Mouse (Mus musculus) lung, postnatal 0 days (tissue): Measurements from ENCODE around the gene Gak. TPM values are rescaled to one million over a fixed set of nuclear protein-coding genes. Genes with fewer than 3 reads are reported as not detected.
"Not testable (repeated sequence)": the region's sequence is repeated elsewhere in the genome, so short reads cannot be mapped to it uniquely, and the experiment has no call there.

ENCODE experiments used
- ATAC-seq: fragments of 200-750 bp; cut with Nextera tagmentation; 2 replicates; pipeline ENCODE4 v1.8.0; 2017; ENCODE audit warnings: moderate library complexity
- DNase-seq: peaks from one replicate; pipeline ENCODE4 v3.0.0-alpha.2; 2016; ENCODE audit warnings: low spot score
- H3K27ac ChIP-seq: fragments of 300-500 bp; sonication (generic); 2 replicates; pipeline ENCODE4 v1.5.1; 2014; ENCODE audit warnings: antibody characterized with exemption, mild to moderate bottlenecking, low read length, mixed read lengths
- H3K27me3 ChIP-seq: fragments of 300-500 bp; sonication (generic); replicated peaks from 2 replicates; pipeline ENCODE4 v1.6.1; 2014; ENCODE audit warnings: low read length, mixed read lengths; ENCODE audit not compliant: insufficient read depth
- H3K36me3 ChIP-seq: fragments of 300-500 bp; sonication (generic); 2 replicates; pipeline ENCODE4 v1.6.1; 2014; ENCODE audit warnings: low read length, mixed read lengths; ENCODE audit not compliant: insufficient read depth
- H3K4me1 ChIP-seq: fragments of 300-500 bp; sonication (generic); 2 replicates; pipeline ENCODE4 v1.6.1; 2014; ENCODE audit warnings: antibody characterized with exemption, low read depth, low read length, mixed read lengths; ENCODE audit not compliant: insufficient read depth
- H3K4me2 ChIP-seq: fragments of 300-500 bp; sonication (generic); replicated peaks from 2 replicates; pipeline ENCODE4 v1.6.1; 2014; ENCODE audit warnings: low read depth, mild to moderate bottlenecking, low read length, moderate library complexity, mixed read lengths
- H3K4me3 ChIP-seq: fragments of 300-500 bp; sonication (generic); 2 replicates; pipeline ENCODE4 v1.5.1; 2014; ENCODE audit warnings: low read depth, low read length
- H3K9ac ChIP-seq: fragments of 300-500 bp; sonication (generic); replicated peaks from 2 replicates; pipeline ENCODE4 v1.6.1; 2014; ENCODE audit warnings: low read depth, mild to moderate bottlenecking
- H3K9me3 ChIP-seq: fragments of 300-500 bp; sonication (generic); 2 replicates; pipeline ENCODE4 v1.6.1; 2016; ENCODE audit warnings: low read length, mixed read lengths
- CTCF ChIP-seq: IDR thresholded peaks from 2 replicates; pipeline ENCODE4 v1.5.1; 2016; ENCODE audit warnings: antibody characterized with exemption, mild to moderate bottlenecking
- EP300 ChIP-seq: IDR thresholded peaks from 2 replicates; pipeline ENCODE4 v1.6.1; 2016; ENCODE audit warnings: antibody characterized with exemption, mild to moderate bottlenecking, control low read depth
- WGBS: fragments of 180-500 bp; shearing (Covaris S2); extraction: QIAGEN DNeasy Blood & Tissue Kit; methylation state at CpG from one replicate; pipeline ENCODE4 v1.1.7; 2014; 5-methylcytosine and 5-hydroxymethylcytosine counted together
- polyA plus RNA-seq: library from polyadenylated mRNA; unstranded; fragments of >200 nt; fragmentation: Nextera tagmentation; extraction: Ambion mirVana; gene quantifications from 2 replicates; pipeline ENCODE4 v1.2.1, GENCODE M21; 2015

The Gak gene
- polyA plus RNA-seq, 1 experiment from 2014 or later: 39.9 TPM

- WGBS: 77% methylated on average over 9 of the region's 9 CpGs
- no peak overlapping the region for H3K9ac ChIP-seq
- H3K9me3 ChIP-seq: no peaks in the 10 kb centered on the region
- TF ChIP-seq CTCF (peak; percentile 66), EP300 (no peak)
- no peaks in the 10 kb centered on the region for H3K36me3 ChIP-seq
- H3K4me3 ChIP-seq: no peak overlapping the region
- no peaks in the 10 kb centered on the region for H3K27me3 ChIP-seq
- DNase-seq: peak; percentile 61
- ATAC-seq: peak; percentile 55
- no peak overlapping the region for H3K4me2 ChIP-seq
- H3K27ac ChIP-seq: no peak overlapping the region
- H3K4me1 ChIP-seq: no peaks in the 10 kb centered on the region
Observed at GRCm38 (mm10) chr5:108645651-108646342, 16.2 kb upstream of the Gak start.

GRCm38 (mm10) chr5:108643674-108644073, 14.1 kb upstream of the Gak start:
- H3K9ac ChIP-seq: no peak overlapping the region
- no peak overlapping the region for H3K27ac ChIP-seq
- H3K27me3 ChIP-seq: no peaks in the 10 kb centered on the region
- no peaks in the 10 kb centered on the region for H3K36me3 ChIP-seq
- ATAC-seq: peak; percentile 66
- no peaks in the 10 kb centered on the region for H3K4me1 ChIP-seq
- no peak overlapping the region for H3K4me2 ChIP-seq
- 63% methylated on average over 2 of the region's 2 CpGs for WGBS
- H3K4me3 ChIP-seq: no peak overlapping the region
- peak; percentile 60 for DNase-seq
- no peaks in the 10 kb centered on the region for H3K9me3 ChIP-seq
- peak; percentile 69 for TF ChIP-seq EP300
- no peak for TF ChIP-seq CTCF

- 63% methylated on average over 4 of the region's 4 CpGs for WGBS
- Histone ChIP-seq H3K9me3 (no peaks in the 10 kb centered on the region), H3K27me3 (no peaks in the 10 kb centered on the region), H3K4me3 (no peak overlapping the region), H3K9ac (no peak overlapping the region), H3K27ac (no peak overlapping the region), H3K4me1 (no peaks in the 10 kb centered on the region), H3K4me2 (no peak overlapping the region), H3K36me3 (no peaks in the 10 kb centered on the region)
- TF ChIP-seq CTCF (no peak), EP300 (no peak)
- ATAC-seq (no peak), DNase-seq (no peak)
Observed at GRCm38 (mm10) chr5:108636172-108636571, 6.6 kb upstream of the Gak start.

- DNase-seq: not testable (repeated sequence)
Observed at GRCm38 (mm10) chr5:108634088-108634487, 4.5 kb upstream of the Gak start.

GRCm38 (mm10) chr5:108633676-108634075, 4.1 kb upstream of the Gak start:
- ATAC-seq (no peak), DNase-seq (no peak)
- H3K36me3 ChIP-seq: no peaks in the 10 kb centered on the region
- H3K27me3 ChIP-seq: no peaks in the 10 kb centered on the region
- no peaks in the 10 kb centered on the region for H3K9me3 ChIP-seq
- no peak overlapping the region for H3K4me3 ChIP-seq
- 92% methylated on average over 4 of the region's 4 CpGs for WGBS
- H3K27ac ChIP-seq: no peak overlapping the region
- H3K4me2 ChIP-seq: no peak overlapping the region
- TF ChIP-seq CTCF (no peak), EP300 (no peak)
- H3K4me1 ChIP-seq: peaks cover 6% of the 10 kb centered on the region; the same call in 1 of the 2 replicates
- no peak overlapping the region for H3K9ac ChIP-seq

More at GRCm38 (mm10) chr5:108634088-108634487, 4.5 kb upstream of the Gak start:
- H3K27me3 ChIP-seq, H3K36me3 ChIP-seq, H3K4me1 ChIP-seq, ATAC-seq, H3K4me3 ChIP-seq, H3K4me2 ChIP-seq, H3K9ac ChIP-seq, H3K9me3 ChIP-seq, H3K27ac ChIP-seq: not testable (repeated sequence)
- WGBS: 87% methylated on average over 2 of the region's 3 CpGs

GRCm38 (mm10) chr5:108628891-108629633, 493 bp downstream of the Gak start:
- peak overlapping the region; percentile 95 for H3K9ac ChIP-seq
- peaks cover 15% of the 10 kb centered on the region; the same call in 1 of the 2 replicates for H3K4me1 ChIP-seq
- H3K4me2 ChIP-seq: peak overlapping the region; percentile 90
- H3K27ac ChIP-seq: peak overlapping the region; percentile 92
- ATAC-seq (peak; percentile 77), DNase-seq (peak; percentile 54)
- H3K4me3 ChIP-seq: peak overlapping the region; percentile 93
- TF ChIP-seq CTCF (no peak; the same call in 1 of the 2 replicates), EP300 (no peak)
- WGBS: under 1% methylated on average over 32 of the region's 32 CpGs
- no peaks in the 10 kb centered on the region for H3K27me3 ChIP-seq
- no peaks in the 10 kb centered on the region for H3K9me3 ChIP-seq
- peaks cover 1% of the 10 kb centered on the region for H3K36me3 ChIP-seq
